Mouse (Mus musculus) kidney, embryonic 14.5 days (tissue): ENCODE measurements around the gene Asb17. TPM values are rescaled to one million over a fixed set of nuclear protein-coding genes. Genes with fewer than 3 reads are reported as not detected.

Source experiments
- ATAC-seq: fragments of 200-750 bp; cut with Nextera tagmentation; 2 replicates; pipeline ENCODE4 v1.8.0; 2017; ENCODE audit warnings: moderate number of reproducible peaks, mild to moderate bottlenecking, moderate TSS enrichment, moderate library complexity; ENCODE audit not compliant: low FRiP score, low TSS enrichment
- H3K27ac ChIP-seq: fragments of 300-500 bp; sonication (generic); 2 replicates; pipeline ENCODE4 v1.5.1; 2014; ENCODE audit warnings: low read depth, mild to moderate bottlenecking, low read length, moderate library complexity, mixed read lengths
- H3K27me3 ChIP-seq: fragments of 300-500 bp; sonication (generic); 2 replicates; pipeline ENCODE4 v1.6.1; 2014; ENCODE audit warnings: mild to moderate bottlenecking, low read length; ENCODE audit not compliant: control insufficient read depth, insufficient read depth
- H3K36me3 ChIP-seq: fragments of 300-500 bp; sonication (generic); 2 replicates; pipeline ENCODE4 v1.6.1; 2014; ENCODE audit warnings: low read length, mixed read lengths; ENCODE audit not compliant: control insufficient read depth, insufficient read depth
- H3K4me1 ChIP-seq: fragments of 300-500 bp; sonication (generic); 2 replicates; pipeline ENCODE4 v1.6.1; 2014; ENCODE audit warnings: low read length, mixed read lengths; ENCODE audit not compliant: control insufficient read depth, insufficient read depth
- H3K4me2 ChIP-seq: fragments of 300-500 bp; sonication (generic); replicated peaks from 2 replicates; pipeline ENCODE4 v1.6.1; 2014; ENCODE audit warnings: low read depth, mild to moderate bottlenecking, low read length
- H3K4me3 ChIP-seq: fragments of 300-500 bp; sonication (generic); 2 replicates; pipeline ENCODE4 v1.5.1; 2014; ENCODE audit warnings: mild to moderate bottlenecking, low read length
- H3K9ac ChIP-seq: fragments of 300-500 bp; sonication (generic); 2 replicates; pipeline ENCODE4 v1.6.1; 2014; ENCODE audit warnings: low read depth, mild to moderate bottlenecking, low read length, moderate library complexity
- H3K9me3 ChIP-seq: fragments of 300-500 bp; sonication (generic); 2 replicates; pipeline ENCODE4 v1.6.1; 2016; ENCODE audit warnings: low read length; ENCODE audit not compliant: control insufficient read depth
- WGBS: fragments of 180-500 bp; shearing (Covaris S2); extraction: QIAGEN DNeasy Blood & Tissue Kit; methylation state at CpG from one replicate; pipeline ENCODE4 v1.1.7; 2014; 5-methylcytosine and 5-hydroxymethylcytosine counted together
- polyA plus RNA-seq: library from polyadenylated mRNA; unstranded; fragments of >200 nt; fragmentation: Nextera tagmentation; extraction: Ambion mirVana; gene quantifications from 2 replicates; pipeline ENCODE4 v1.2.1, GENCODE M21; 2014

Gene Asb17
- polyA plus RNA-seq, 1 experiment from 2014 or later: not detected

DNA sequence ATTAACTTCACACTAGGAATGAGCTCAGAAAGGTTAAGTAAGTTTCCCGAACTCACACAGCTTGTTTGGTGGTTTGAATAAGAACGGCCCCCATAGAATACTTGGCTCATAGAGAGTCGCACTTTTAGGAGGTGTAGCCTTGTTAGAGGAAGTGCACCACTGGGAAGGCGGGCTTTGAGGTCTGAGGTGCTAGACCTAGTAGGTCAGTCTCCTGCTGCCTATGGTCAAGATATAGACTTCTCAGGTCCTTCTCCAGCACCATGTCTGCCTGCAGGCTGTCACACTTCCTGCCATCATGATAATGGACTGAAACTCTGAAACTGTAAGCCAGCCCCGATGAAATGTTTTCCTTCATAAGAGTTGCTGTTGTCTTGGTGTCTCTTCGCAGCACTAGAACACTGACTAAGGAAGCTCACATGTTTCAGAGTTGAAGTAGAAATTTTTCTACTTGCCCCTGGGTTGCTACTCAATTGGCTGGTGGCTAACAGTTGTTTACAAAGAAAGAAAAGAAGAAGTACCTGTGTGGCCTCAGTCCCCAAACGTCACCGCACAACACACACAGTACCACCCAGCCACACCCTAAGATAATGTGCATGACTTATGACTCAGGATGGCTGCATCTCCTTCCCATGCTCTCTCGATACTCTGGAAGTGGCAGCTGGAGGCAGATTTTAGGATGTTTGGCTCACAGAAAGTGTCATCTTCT is 36.4 kb upstream of the Asb17 start:
- H3K4me3 ChIP-seq: no peak overlapping the region
- H3K27ac ChIP-seq: no peak overlapping the region
- no peak for ATAC-seq
- H3K4me2 ChIP-seq: no peak overlapping the region
- no peaks in the 10 kb centered on the region for H3K27me3 ChIP-seq
- H3K36me3 ChIP-seq: no peaks in the 10 kb centered on the region
- no peak overlapping the region for H3K9ac ChIP-seq
- 92% methylated on average over 9 of the region's 9 CpGs for WGBS
- peaks cover 10% of the 10 kb centered on the region; the same call in 1 of the 2 replicates for H3K4me1 ChIP-seq
- H3K9me3 ChIP-seq: no peaks in the 10 kb centered on the region

DNA sequence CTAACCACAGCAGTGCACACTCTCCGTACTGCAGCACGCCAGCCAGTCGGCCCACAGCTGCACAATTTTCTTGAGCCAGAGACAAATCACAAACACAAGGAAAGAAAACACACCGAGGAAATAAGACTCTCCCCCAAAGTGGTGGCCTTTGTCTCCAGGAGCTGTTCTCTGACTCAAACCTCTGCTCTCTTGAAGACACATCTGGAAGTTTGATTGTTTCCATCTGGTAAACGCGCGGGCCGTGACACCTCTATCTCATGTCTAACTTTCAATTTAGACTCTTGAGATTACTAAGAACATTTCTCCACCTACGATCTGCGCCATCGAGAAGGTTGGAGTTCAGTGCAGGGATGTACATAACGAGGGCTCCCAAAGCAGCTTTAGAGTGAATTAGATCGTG is 35.6 kb upstream of the Asb17 start:
- 43% methylated on average over 13 of the region's 13 CpGs for whole genome bisulfite sequencing
- H3K9me3 ChIP-seq: no peaks in the 10 kb centered on the region
- no peak for ATAC-seq
- no peak overlapping the region for H3K4me2 ChIP-seq
- no peak overlapping the region for H3K4me3 ChIP-seq
- no peak overlapping the region for H3K27ac ChIP-seq
- H3K36me3 ChIP-seq: no peaks in the 10 kb centered on the region
- peaks cover 10% of the 10 kb centered on the region; the same call in 1 of the 2 replicates for H3K4me1 ChIP-seq
- H3K27me3 ChIP-seq: no peaks in the 10 kb centered on the region
- H3K9ac ChIP-seq: no peak overlapping the region

DNA sequence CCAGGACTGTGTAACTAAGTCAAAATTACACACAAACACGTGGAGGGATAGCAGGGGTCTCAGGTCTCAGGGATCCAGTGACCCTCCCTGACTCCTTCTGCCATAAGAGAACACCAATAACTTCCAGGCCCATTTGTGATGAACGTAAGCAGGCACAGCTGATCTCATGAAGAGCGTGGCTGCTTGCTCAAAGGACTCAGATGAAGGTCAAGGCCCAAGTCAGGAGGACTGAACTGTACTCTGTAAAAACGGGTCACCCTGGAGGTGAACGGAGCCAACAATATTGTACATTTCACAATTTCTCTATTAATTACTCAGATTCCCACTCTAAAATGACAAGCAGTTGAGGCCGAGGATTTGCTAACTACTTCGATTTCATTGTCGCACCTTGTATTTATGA is 30.0 kb upstream of the Asb17 start:
- Histone ChIP-seq H3K4me1 (no peaks in the 10 kb centered on the region; the same call in 1 of the 2 replicates), H3K9me3 (no peaks in the 10 kb centered on the region), H3K27ac (no peak overlapping the region), H3K4me3 (no peak overlapping the region), H3K4me2 (no peak overlapping the region), H3K27me3 (no peaks in the 10 kb centered on the region), H3K36me3 (no peaks in the 10 kb centered on the region), H3K9ac (no peak overlapping the region)
- no peak for ATAC-seq
- 88% methylated on average over 8 of the region's 8 CpGs for WGBS

DNA sequence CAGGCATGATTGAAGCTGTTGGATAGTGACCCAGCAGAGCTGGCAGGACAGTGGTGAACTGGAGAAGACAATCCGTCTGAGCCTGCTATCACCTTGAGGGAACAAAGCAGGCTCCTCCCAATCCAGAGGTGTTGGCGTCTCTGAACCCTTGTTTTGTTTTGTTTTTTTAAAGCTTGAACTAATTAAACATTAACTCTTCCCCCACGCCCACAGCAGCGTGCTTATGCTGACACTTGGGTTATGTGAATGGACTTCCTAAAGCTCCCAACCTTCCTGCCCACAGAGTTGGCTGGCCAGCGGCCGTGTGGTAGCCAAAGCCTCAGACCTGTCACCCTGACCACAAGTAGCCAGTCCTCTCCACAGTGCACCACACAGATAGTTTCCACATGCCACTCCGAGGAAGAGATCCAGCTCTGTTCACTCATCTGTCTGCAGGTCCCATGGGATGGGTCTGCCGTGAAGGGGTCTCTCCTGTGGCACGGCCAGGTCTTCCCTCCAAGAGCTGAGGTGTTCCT is 26.6 kb upstream of the Asb17 start:
- H3K27me3 ChIP-seq: no peaks in the 10 kb centered on the region
- no peaks in the 10 kb centered on the region for H3K4me1 ChIP-seq
- H3K27ac ChIP-seq: no peak overlapping the region
- no peak overlapping the region for H3K9ac ChIP-seq
- H3K4me3 ChIP-seq: no peak overlapping the region
- no peaks in the 10 kb centered on the region for H3K36me3 ChIP-seq
- no peaks in the 10 kb centered on the region for H3K9me3 ChIP-seq
- 73% methylated on average over 9 of the region's 9 CpGs for WGBS
- no peak for ATAC-seq
- H3K4me2 ChIP-seq: no peak overlapping the region

DNA sequence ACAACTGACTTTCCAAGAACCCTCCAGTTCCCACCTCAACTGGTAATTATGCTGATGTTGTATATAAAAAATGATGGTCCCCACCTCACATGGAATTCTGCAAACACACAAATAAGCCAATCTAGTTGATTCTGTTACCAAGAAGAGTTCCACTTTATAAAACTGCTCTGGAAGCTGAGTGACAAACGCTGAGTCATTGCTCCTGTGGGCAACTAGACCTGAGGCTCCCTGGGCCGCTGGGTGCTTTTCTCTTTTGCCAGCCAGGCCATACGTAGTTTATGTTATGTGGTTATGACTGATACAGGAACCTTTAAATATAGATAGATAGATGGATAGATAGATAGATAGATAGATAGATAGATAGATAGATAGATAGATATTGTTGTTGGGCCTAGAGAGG is 25.3 kb upstream of the Asb17 start:
- Histone ChIP-seq H3K4me3 (no peak overlapping the region), H3K9me3 (no peaks in the 10 kb centered on the region), H3K27me3 (no peaks in the 10 kb centered on the region), H3K4me1 (no peaks in the 10 kb centered on the region), H3K27ac (no peak overlapping the region), H3K4me2 (no peak overlapping the region), H3K9ac (no peak overlapping the region), H3K36me3 (no peaks in the 10 kb centered on the region)
- 91% methylated on average over 3 of the region's 3 CpGs for WGBS
- ATAC-seq: no peak

DNA sequence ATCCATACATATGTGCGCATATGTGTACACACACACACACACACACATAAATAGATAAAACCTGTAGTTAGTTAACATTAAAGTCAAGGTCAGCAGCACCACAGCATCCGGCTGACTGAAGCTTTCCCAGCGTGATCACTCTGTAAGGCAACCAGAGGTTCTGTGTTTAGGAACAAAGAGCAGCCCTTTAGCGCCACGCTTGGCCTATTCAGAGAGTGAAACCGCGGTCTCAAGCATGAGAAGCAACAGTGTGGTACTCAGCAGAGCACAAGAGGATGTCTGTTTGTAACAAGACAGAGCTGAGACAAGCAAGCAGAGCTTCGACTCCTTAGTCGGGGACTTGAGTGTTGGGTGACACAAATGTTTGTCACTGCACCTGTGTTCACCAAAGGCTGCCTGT is 24.6 kb upstream of the Asb17 start:
- no peaks in the 10 kb centered on the region for H3K9me3 ChIP-seq
- no peak overlapping the region for H3K4me2 ChIP-seq
- no peak overlapping the region for H3K9ac ChIP-seq
- H3K27ac ChIP-seq: no peak overlapping the region
- ATAC-seq: no peak
- H3K4me3 ChIP-seq: no peak overlapping the region
- no peaks in the 10 kb centered on the region for H3K27me3 ChIP-seq
- H3K36me3 ChIP-seq: no peaks in the 10 kb centered on the region
- WGBS: 92% methylated on average over 9 of the region's 9 CpGs
- H3K4me1 ChIP-seq: 0 out of 2 replicates have a peak, but pooled peaks cover 6% of the 10 kb centered on the region

DNA sequence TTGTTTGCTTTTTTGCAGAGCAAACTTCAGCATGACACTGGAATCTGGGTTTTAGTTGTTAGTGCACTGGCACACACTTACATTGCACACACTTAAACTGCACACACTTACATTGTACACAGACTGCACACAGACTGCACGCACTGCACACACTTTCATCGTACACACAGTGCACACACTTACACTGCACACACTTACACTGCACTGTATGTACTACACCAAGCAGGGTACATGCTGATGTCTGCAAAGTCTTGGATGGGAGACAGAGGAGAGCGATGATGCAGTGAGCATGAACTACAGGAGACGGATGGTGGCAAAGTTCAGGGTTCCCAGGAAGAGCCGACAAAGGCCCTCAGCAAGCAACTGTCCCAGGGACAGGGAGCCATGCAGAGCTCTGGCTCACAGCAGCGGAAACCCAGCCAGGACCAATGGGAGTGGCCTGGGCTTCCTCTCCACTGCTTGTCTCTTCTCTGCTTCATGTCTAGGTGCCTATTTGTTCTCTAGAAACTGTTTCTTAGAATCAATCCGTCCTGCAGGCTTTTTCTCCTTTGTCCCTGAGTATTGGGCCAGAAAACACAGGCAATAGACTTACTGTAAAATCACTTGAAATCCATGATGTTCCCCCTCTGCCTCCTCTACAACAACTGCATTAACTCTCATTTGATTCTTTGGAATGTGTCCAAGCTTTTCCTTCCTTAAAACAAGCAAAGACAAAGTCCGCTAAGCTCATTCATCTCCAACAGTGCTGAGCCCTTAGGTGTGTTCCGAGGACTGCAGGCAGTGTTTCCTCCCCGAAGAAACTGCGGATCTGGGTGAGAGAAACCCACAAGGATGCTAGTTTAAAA is 20.1 kb upstream of the Asb17 start:
- H3K27ac ChIP-seq: no peak overlapping the region
- no peak overlapping the region for H3K4me2 ChIP-seq
- no peaks in the 10 kb centered on the region for H3K9me3 ChIP-seq
- 64% methylated on average over 11 of the region's 11 CpGs for WGBS
- H3K27me3 ChIP-seq: no peaks in the 10 kb centered on the region
- H3K4me3 ChIP-seq: no peak overlapping the region
- no peaks in the 10 kb centered on the region for H3K36me3 ChIP-seq
- H3K4me1 ChIP-seq: 0 out of 2 replicates have a peak, but pooled peaks cover 6% of the 10 kb centered on the region
- ATAC-seq: peak; percentile 49; the same call in 1 of the 2 replicates
- no peak overlapping the region for H3K9ac ChIP-seq

DNA sequence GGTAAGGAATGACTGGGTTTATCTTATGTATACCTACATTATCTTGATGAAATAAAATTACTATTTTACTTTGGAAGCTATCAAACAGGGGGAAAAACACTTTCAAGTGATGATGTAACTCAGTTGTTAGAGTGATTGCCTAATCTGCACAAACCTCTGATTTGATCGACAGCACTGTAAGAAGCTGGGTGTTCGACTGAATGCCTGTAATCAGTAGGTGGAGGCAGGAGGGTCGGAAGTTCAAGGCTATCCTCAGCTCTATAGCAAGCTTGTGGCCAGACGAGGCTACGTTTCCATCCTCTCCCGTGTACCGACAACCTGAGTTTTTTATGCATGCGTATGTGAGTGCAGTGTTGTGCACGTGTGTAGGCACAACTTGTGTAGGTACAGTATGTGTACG is 18.8 kb upstream of the Asb17 start:
- Histone ChIP-seq H3K4me1 (0 out of 2 replicates have a peak, but pooled peaks cover 6% of the 10 kb centered on the region), H3K4me2 (no peak overlapping the region), H3K36me3 (no peaks in the 10 kb centered on the region), H3K27me3 (no peaks in the 10 kb centered on the region), H3K4me3 (no peak overlapping the region), H3K9ac (no peak overlapping the region), H3K27ac (no peak overlapping the region), H3K9me3 (no peaks in the 10 kb centered on the region)
- no peak for ATAC-seq
- 90% methylated on average over 10 of the region's 10 CpGs for WGBS

DNA sequence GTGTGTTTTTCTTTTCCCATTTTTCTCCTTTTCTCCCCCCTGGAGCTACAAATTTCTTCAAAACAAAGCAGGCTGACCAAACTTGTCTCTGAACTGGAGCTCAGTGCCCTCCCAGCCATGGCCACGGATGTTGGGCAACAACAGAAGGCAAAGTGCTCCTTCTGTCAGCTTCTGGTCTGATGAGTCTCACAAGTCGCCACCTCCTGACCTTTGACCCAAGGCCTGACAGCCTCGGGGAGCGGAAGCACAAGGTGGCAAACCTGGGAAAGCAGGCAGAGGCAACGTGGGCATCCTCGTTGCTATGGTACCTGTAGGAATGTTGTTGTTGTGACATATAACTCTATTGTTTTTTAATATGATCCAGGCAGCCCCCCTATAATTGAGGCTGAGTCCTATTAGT is 17.4 kb upstream of the Asb17 start:
- 0 out of 2 replicates have a peak, but pooled peaks cover 6% of the 10 kb centered on the region for H3K4me1 ChIP-seq
- no peak for ATAC-seq
- WGBS: 21% methylated on average over 6 of the region's 6 CpGs

More for the DNA sequence above, 17.4 kb upstream of the Asb17 start:
- H3K36me3 ChIP-seq: no peaks in the 10 kb centered on the region
- H3K9ac ChIP-seq: no peak overlapping the region
- no peaks in the 10 kb centered on the region for H3K27me3 ChIP-seq
- no peaks in the 10 kb centered on the region for H3K9me3 ChIP-seq
- H3K27ac ChIP-seq: no peak overlapping the region
- no peak overlapping the region for H3K4me2 ChIP-seq
- H3K4me3 ChIP-seq: no peak overlapping the region
